Mouse (Mus musculus): Measurements from ENCODE around the gene Hamp2.

Hamp2 gene

DNA sequence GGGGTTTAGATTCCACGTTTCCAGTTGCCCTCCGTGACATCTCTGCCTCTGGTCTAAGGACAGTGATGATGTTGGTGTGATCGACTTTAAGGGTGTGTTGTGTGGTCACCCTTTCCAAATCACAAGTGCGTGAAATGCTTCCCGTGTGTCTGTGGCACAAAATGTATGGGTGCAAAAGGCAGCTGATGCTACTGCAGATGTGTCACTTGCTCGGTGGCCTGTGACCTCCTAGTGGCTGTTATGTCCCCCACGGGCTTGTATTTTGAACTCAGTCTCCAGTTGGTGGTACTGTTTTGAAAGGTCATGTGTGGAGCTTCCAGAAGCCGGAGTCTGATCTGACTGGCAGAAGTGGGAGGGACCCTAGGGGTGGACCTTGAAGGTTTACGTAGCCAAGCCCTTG, 32.7 kb downstream of the Hamp2 start:
- DNase-seq (ENCODE audit: low spot score in 2 of 2), result no peak

DNA sequence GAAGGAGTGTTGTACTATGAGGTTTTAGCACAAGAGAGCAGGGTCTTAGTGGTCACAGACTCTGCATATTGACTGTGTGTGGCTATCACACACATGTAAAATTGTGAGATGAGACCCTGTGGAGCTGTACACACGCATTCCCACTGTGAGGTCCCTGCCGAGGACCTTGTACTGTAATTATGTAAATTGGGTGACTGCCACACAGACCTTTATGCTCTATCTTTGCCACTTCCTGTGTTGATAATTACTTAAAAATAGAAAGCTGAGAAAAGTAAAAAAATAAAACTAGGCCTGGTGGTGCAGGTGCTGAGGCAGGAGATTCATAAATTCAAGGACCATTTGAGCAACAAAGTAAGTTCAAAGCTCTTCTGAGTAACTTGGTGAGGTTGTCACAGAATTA, 33.8 kb downstream of the Hamp2 start:
- DNase-seq (ENCODE audit: low spot score in 2 of 2), result no peak

GRCm38 (mm10) chr7:30888786-30889185, 35.7 kb downstream of the Hamp2 start:
- DNase-seq (ENCODE audit: low spot score in 2 of 2), result no peak

- DNase-seq (ENCODE audit: low spot score in 2 of 2), result no peak
Measured at GRCm38 (mm10) chr7:30887568-30888188, 36.8 kb downstream of the Hamp2 start.

DNA sequence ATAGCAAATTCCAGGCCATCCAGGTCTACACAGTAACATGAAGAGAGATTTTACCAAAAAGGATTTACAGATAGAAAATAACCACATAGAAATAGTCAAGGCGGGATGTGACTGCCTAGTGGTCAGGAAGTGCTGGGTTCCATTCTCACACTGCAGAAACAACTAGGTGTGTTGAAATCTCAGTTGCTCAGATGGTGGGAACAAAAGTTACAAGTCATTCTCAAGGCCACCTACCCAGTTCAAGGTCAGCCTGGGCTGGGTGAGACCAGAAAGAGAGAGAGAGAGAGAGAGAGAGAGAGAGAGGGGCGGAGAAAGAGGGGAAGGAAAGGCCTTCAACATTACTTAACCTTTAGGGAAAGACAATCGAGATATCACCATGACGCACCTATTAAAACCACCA, 37.6 kb downstream of the Hamp2 start:
- DNase-seq (ENCODE audit: low spot score in 2 of 2), result no peak

DNA sequence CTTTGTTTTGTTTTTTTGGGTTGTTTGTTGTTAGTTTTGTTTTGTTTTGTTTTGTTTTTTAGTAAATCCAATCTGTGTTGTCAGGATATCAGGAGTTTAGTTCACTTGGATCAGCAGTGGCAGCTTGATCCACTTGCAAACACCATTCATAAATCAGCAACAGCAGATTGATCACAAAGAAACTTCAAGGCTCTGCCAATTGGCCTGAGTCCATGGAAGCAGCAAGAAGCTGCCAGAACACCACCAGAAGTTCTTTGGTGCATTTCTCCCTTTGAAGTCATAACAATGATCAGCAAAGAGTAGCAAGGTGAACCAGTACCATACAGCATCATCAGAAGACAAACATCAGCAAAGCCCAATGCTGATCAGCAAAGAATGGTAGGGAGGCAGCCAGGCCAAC, 40.4 kb downstream of the Hamp2 start:
- no peak for DNase-seq (ENCODE audit: low spot score in 2 of 2)

- DNase-seq (ENCODE audit: low spot score in 2 of 2), result no peak
Measured at GRCm38 (mm10) chr7:30881367-30881766, 43.1 kb downstream of the Hamp2 start.

DNA sequence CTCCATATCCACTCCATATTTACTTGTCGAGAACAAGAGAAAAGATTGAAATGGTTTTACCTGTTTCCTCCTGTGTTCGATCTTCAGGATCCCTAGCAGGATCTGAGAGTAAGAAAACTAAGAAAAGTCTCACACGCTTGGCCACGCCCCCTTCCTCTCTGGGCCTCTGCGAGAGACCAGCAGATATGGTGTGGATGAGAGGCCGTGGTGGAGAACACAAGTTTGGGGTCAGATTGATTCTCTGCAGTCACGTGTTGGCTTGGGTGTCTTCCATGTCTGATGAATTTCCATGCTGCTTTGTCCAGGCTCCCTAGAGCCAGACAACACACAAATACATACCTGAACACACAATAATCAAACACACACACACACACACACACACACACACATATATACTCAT, 44.3 kb downstream of the Hamp2 start, which contains the start of gene Cd22:
Cd22 (minus strand) TSS at position 167 of the 400 bp plus-strand sequence.
- no peak for DNase-seq (ENCODE audit: low spot score in 2 of 2)

- no peak for DNase-seq (ENCODE audit: low spot score in 2 of 2)
Measured at GRCm38 (mm10) chr7:30878950-30879349, 45.5 kb downstream of the Hamp2 start.

DNA sequence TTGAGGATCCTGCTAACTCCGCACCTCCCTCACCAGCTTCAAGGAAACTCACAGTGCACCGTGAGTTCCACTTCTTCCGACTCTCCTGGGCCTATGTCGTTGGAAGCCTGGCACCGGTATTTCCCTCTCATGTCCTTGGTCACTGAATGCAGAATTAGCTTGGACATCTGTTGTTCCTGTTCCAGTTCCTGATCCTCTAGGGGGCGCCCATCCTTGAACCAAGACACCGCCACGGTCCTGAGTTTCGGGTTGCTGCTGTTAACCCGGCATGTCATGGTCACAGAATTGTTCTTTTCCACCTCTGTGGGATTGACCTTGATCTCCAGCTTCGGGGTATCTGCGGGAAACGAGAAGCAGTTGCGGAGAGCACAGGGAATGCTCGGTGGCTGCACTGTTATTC, 51.4 kb downstream of the Hamp2 start:
- peak; percentile 68 to 72 for DNase-seq (ENCODE audit: low spot score in 2 of 2)
